Mouse (Mus musculus): ENCODE data around the gene Zbtb32.

DNA sequence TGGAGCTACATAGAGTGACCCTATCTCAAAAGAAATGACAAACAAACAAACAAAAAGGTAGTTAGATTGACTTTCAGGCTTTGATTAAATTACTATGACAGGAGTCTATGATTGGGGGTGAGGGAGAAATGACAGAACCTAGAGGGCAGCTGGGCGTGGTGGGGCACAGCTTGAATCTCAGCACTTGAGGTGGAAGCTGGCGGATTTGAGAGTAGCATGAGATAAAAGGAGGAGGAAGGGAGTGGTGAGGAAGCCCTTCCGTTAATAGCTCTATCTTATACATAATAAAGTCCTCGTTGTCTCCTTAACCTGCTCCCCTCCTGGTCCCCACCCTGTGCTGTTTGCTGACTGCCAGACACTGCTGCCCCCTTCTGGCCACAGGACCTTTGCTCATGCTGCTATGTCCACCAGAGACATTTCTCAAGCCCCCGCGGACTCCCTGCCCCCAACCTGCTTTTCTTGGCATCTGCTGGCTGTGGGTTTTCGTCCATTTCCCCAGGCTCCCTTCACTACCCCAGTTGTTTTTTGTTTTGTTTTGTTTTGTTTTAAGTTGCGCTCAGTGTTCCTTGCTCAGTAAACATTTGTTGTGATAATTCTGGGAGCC lies 9.1 kb upstream of the Zbtb32 start:
- TF ChIP-seq CTCF (IDR thresholded peaks at IDR 0.05; ENCODE audit: borderline replicate concordance, control insufficient read depth, extremely low read depth, insufficient read depth, low read length, poor library complexity) (0 out of 2 replicates have a peak, but pooled peaks have one; percentile 56), POLR2A (IDR thresholded peaks at IDR 0.05; ENCODE audit: control insufficient read depth, extremely low read depth, insufficient read depth, low read length, poor library complexity) (no peak)
